Mouse (Mus musculus) thymus, postnatal 25 days (tissue): ENCODE results near the gene Olfr1413.

ENCODE experiments used
- DNase-seq: peaks from one replicate; pipeline ENCODE4 v3.0.0; 2022

Gene Olfr1413

DNA sequence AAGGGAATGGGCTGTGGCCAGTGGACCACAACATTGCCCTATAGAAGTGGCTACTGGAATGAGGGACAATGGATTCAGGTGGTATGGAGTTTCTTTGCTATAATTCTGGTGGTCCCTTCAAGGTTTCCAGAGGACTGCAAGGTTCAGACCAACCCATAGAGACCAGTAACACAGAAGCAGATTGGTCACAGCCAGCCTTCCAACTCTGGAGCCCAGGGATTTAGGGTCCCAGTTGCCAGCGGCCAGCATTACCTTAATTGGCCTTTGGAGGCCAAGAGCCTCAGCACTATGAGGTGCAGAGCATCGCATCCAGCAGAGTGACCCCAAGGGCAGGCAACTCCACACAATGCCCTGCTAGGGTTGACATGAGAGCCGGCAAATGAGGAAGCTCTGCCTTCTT is at the start of gene Olfr1413:
TSS of gene Olfr1413 (plus strand) at position 301 of the 400 bp plus-strand sequence.
- DNase-seq = no peak

- no peak for DNase-seq
Observed at GRCm38 (mm10) chr1:92521376-92521775, 49.7 kb upstream of the Olfr1413 start.

DNA sequence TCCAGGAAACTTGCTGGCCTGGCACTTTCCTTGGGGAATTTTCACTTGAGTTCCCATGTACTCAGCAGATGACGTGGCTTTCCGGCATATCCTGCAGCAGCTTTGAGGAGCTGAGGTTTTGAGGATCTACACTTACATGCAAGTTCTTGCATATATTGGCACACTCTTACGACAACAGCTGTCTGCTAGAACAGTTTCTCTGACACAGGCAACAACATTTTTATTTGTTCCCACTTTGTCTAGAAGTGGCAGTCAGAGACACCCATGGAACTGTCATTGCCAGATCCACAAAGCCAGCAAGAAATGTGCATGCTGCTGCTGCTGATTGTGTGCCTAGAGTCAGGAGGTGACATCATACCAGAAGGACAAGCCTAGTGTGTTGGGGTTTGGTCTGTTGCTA is 47.4 kb upstream of the Olfr1413 start:
- DNase-seq = no peak

- no peak for DNase-seq
Observed at GRCm38 (mm10) chr1:92536972-92537371, 34.1 kb upstream of the Olfr1413 start.

DNA sequence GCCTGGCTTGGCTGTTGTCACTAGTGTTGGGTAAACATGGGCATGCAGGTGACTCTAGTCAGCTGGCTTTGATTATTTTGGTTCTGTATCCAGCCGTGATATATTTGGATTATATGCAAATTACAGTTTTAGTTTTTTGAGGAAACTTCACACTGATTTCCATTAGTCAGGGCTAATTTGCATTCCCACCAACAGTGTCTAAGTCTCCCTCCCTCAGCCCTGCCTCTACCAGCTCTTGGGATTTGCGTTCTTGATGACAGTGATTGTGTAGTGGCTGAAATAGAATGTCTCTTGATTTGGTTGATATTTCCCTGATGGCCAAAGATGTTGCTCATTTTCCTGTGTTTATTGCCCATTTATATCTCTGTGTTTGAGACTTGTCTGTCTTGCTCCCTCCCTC is 32.1 kb upstream of the Olfr1413 start:
- DNase-seq = no peak

DNA sequence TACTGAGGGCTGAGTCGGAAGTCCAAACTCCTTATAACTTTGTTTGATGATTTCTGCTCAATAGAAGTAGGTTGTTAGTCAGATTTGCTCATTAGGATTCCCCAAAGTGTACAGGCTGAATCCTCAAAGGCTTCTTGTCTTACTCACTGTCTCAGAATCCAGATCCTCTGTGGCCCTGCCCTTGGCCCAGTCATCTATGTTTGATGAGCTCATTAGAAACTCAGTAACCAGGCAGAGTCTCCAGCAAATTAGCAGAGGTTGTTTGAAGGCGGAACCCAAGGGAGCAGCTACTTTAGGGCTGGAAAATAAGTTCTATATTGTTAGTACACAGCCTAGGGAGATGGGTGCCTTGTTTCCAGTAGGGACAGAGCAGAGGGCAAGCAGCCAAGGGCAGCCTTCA is 25.2 kb upstream of the Olfr1413 start:
- no peak for DNase-seq

DNA sequence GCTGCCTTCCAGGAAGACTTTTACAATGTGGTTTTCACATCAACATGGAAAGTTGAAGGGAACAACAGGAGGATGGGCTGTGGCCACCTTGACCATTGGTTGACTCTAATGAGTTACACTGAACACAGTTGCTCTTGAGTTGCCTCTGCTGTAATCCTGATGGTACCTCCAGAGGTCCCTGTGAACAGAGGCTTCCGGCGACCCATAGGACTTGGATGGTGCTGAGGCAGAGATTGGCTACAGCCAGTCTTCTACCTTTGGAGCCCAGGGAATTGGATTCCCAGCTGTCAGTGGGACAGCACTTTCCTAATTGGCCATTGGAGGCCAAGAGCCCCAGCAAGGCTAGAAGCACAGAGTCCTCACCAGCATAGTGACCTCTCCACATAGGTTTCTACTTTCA is 14.4 kb downstream of the Olfr1413 start, which contains the start of gene Olfr1412:
TSS of gene Olfr1412 (plus strand) at position 301 of the 400 bp plus-strand sequence.
- DNase-seq = no peak

DNA sequence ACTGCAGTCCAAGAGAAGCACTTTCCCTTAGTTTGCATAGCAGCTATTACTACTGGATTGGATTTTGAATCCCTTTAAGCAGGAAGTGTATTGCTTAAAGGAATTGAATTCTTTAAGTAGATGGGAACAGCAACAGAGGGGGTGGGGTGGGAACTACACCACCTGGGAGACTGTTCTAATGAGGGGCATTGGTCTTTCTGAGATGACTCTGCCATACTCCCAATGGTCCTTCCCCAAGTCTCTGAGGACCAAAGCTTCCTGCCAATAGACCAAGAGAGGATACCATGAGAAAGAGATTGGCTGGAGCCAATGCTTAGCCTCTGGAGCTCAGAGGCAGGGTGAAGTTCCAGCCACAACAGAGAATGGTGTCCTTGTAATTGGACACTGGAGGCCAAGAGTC is 23.0 kb downstream of the Olfr1413 start, which contains the start of gene Olfr1411:
TSS of gene Olfr1411 (plus strand) at position 301 of the 400 bp plus-strand sequence.
- DNase-seq = no peak

- no peak for DNase-seq
Observed at GRCm38 (mm10) chr1:92596019-92596418, 24.9 kb downstream of the Olfr1413 start.

GRCm38 (mm10) chr1:92605482-92605881 is 34.4 kb downstream of the Olfr1413 start, which contains the start of gene Olfr1410:
Gene Olfr1410, plus strand, starts transcription at chr1:92605782.
- DNase-seq = no peak

- no peak for DNase-seq
Observed at GRCm38 (mm10) chr1:92607711-92608110, 36.6 kb downstream of the Olfr1413 start.

DNA sequence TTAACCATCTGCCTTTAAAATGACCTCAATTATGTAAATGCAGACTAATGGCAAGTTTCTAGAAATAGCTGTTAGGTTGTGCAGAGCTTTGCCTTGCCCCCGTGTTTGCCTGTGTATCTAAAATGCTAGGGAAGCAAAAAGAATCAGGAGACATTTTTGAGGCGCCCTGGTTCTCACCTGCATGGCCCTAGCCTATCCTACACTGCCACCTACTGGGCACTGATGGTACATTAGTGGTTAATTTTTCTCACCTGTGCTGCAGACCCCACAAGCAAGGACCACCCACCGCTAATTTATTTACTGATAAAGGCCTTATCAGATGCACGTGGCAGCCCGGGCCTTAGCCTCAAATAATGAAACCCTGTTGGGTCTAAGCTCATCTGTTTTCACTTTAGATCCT is 39.9 kb downstream of the Olfr1413 start:
- DNase-seq = peak; percentile 58

GRCm38 (mm10) chr1:92613175-92613574 is 42.1 kb downstream of the Olfr1413 start:
- DNase-seq = no peak

DNA sequence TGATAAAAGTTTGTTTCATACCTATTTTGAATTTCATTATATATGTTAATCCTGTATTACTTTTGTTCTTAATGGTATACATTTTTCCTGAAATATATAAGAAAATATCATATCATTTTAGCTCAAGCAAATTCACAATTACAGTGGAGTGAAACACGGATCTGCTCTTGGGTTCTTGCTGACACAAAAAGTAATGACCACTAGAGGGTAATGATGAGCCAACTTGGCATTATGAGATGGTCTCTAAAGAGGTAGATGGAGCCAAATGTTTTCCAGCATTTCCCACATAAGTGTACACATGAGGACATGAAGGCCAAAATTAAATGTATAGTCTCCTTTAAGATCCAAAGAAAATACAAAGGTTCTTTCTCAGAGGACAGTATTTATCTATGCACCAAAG is 43.4 kb downstream of the Olfr1413 start:
- DNase-seq = no peak

- no peak for DNase-seq
Observed at GRCm38 (mm10) chr1:92616046-92616445, 44.9 kb downstream of the Olfr1413 start.

DNA sequence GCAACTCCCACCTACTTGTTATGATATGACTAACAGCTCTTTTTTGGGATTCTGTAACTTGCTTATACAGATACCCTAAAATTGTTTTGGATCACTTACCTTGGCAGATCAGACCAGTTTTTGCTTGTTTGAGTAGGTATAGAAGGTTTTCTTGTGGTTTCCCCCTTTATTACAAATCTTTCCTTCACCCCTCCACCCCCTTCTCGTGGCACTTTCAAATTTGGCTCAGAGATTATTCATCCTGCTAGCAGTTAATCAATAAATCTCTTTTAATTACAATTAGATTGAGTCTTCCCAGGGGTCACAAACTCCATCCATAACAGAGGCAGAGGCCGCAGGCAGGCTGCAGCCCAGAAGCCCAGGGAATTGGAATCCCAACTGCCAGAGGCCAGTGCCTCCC is 46.4 kb downstream of the Olfr1413 start, which contains the start of gene Olfr12:
TSS of gene Olfr12 (plus strand) at position 301 of the 400 bp plus-strand sequence.
- DNase-seq = no peak

DNA sequence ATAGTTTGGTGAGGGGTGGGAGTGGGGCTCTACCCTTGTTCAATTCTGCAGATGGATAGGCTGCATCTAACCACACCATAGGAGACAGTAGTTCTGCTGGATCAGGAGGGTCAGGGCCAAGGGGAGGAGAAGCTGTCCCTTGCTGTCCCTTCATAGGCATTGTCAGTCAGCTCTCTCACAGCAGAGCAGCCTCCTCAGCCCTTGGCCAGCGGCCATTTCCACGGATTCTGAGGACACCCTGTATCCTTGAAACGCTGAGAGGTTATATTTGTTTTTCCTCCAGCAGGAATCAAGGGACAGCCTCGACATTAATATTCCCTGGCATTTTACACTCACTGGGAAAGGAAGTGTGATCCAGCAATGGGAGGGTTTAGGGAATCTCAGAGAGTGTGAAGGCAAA is 47.2 kb downstream of the Olfr1413 start:
- DNase-seq = no peak
